Mouse (Mus musculus): ENCODE results near the gene Nptn.
"Not testable (repeated sequence)": the region's sequence is repeated elsewhere in the genome, so short reads cannot be mapped to it uniquely, and the experiment has no call there.

Nptn gene

DNA sequence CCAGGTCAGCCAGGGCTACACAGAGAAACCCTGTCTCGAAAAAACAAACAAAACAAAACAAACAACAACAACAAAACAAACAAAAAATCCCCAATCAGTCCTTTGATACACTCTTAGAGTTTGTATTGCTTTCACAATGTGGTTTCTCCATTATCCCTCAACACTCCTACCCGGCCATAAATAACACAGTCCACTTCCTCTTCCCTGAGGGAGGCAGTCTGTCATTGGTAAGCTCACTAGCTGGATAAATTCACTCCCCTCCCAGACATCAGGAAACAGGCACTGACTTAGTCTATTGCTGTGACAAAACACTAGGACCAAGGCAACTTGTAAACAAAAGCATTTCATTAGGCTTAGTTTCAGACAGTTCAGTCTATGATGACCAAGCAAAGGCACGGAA lies 21.8 kb upstream of the Nptn start:
- DNase-seq (ENCODE audit: low spot score), result no peak

DNA sequence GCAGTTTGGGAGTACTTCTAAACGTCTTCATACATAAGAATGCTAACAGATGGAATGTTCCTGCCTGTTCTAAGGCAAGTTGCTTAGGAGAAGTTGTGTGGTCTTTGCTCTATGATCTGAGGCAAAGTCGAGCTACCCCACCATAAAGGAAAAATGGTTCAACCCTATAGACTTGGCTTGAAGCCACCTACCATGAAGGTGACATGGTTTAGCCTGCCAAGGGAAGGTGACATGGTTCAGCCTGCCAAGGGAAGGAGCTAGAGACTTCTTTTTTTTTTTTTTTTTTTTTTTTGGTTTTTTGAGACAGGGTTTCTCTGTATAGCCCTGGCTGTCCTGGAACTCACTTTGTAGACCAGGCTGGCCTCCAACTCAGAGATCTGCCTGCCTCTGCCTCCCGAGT lies 16.1 kb upstream of the Nptn start:
- DNase-seq (ENCODE audit: low spot score), result not testable (repeated sequence)

DNA sequence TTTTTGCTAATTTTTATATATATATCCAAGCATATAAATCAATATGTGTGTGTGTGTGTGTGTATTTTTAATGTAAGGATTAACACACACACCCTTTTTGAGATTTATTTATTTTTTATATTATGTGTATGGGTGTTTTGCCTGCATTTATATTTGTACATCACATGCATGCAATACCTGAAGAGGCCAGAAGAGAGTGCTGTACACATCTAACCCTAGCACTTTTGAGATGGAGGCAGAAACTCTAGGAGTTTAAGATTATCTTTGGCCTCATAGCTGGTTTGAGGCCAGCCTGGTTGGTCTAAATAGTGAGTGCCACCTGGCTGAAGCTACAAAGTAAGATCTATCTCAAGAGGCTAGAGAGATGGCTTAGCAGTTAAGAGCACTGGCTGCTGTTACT lies 14.4 kb upstream of the Nptn start:
- DNase-seq (ENCODE audit: low spot score), result no peak

DNA sequence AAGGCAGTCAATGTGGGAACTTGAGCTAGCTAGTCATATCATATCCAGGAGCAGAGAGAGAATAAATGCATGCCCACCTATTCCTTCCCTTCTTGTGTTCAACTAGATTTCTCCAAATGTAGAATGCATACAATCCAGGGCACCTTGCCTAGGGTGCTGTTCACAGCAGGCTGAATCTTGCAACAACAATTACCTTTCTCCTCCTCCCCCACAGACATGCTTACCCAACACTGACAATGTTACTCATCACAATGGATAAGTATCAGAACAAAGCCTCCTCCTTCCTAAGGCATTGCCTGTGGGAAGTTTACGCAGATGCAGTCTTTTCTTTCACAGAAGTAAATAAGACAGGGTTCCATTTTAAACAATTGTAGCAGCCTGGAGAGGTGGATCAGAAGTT lies 11.0 kb upstream of the Nptn start:
- DNase-seq (ENCODE audit: low spot score), result no peak

DNA sequence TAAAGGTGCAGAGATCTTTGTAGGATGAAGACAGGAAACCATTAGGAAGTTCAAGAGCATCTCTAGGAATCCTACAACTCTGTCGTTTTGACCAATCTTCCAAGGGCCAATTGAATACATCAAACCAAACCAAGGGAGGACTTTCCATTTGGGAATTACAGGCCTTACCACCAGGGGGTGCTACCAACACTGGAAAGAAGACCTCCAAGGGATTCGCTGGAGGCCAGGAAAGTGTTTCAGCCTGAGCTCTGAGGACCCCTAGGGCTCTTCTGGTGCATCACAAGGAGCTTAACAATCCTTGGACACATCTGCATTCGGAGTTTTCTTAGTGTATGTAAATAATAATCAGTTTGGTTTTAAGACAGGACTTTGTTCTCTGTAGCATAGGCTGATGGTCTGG lies 3.4 kb upstream of the Nptn start:
- peak; percentile 86 for DNase-seq (ENCODE audit: low spot score)

DNA sequence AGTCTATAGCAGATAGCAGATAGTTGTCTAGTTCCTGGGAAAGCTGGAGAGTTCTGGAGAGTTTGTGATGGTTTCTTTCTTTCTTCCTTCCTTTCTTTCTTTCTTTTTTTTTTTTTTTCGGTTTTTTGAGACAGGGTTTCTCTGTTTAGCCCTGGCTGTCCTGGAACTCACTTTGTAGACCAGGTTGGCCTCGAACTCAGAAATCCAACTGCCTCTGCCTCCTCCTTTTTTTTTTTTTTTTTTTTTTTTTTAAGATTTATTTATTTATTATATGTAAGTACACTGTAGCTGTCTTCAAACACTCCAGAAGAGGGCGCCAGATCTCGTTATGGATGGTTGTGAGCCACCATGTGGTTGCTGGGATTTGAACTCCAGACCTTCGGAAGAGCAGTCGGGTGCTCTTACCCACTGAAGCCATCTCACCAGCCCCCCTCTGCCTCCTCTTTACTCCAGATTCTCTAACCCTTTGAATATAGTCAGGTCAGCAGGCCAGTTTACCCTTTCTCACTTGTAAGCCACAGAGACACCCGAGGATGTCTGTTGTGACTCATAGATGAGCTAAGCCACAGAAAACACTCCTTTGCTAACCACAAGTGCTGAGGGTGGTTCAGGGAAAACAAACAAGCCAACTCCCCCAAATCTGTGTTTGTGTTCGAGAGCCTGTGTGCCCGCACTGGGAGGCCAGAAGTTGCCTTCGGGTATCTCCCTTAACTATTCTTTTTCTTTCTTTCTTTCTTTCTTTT lies 1.4 kb upstream of the Nptn start:
- DNase-seq (ENCODE audit: low spot score), result not testable (repeated sequence)

DNA sequence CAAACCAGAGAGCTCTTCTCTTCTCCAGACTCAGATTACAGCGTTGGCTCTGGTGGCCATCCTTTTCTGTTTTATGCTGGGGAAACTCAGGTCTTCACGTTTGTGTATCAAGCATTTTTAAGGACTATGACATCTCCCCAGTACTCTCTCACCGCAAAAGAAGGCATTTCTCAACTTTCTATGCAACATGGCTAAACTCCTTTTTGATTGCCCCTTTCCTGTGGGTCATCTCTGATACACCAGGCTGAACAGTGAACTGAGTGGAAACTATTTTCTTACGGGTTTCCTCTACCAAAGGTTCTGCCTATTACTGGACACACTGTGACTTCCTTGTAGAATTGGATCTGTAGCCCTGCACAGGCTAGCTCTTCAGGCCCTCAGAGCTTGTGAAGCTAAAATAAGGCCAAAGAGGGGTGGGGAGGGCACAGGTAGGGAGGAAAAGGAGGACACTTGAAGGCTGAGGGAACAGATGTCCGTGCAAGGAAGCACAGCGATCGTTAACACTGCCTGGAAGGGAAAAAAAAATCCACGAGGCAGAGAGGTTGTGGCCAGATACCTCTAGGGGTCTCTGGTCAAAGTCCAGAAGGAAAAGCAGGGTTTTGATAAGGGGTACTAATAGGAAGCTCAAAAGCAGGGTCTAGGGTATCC lies 633 bp upstream of the Nptn start:
- no peak for DNase-seq (ENCODE audit: low spot score)

DNA sequence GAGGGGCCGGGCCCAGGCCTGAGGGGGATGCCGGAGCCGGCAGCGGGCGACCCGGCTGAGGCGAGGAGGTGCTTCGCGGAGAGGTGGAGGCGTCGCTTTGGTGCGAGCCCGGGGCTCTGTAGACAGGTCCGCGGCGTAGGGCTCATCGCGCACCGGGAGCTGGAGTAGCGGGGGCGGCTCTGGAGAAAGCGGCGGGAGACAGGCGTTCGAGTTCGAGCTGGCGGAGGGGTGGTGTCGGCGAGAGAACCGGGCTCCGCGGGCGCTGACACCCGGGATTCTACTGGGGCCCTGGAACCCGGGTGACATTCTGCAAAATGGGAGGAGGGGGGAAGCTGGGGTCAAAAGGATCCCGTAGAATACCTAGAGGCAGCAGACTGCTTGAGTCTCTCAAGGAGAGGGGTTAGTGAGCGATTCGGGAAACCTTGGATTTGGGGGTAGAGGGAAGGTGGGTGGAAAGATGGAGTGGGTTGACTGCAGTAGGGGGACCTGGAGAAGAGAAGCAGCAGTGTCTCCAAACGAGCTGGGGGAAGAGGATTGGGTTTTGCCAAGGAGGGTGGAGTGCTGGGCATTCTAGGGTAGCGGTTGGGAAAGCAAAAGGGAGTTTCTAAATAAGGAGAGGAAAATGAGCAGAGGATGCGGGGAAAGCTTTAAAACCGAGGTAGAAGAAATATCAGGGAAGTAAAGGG lies 684 bp downstream of the Nptn start:
- no peak for DNase-seq (ENCODE audit: low spot score)

DNA sequence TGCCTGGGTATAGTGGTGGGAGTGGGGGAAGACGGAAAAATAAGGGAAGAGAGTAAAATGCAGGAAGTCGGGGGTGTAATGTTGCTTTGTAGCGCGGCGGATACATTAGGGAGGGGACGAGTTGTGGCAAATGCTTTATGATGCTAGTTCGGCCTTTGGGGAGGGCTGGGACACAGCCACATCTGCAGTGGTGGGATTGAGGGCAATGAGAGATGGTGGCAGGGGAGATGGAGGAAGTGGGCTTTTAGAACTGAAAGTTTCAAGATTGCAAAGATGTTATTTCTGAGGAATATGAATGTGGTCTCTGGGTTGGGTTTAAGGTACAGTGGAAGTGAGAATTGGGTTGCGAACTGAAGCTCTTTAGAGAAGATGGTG lies 1.2 kb downstream of the Nptn start:
- no peak for DNase-seq (ENCODE audit: low spot score)

DNA sequence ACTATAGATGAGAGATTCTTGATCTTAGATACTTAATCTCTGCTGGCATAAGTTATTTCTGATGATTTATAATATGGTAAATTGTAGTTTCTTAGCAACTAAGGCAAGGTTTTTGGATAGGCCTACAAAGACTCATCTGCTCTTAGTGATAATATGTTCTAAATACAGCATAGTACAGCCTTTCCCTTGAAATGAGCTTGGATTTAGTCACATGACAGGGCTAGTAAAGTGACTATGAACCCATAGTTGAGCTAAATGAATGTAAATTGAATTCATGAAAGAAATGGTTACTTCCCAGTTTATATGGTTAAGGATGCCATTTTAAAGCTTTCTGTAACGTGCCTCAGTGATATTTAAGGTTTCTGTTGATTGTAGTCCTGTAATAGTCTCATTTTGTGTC lies 2.3 kb downstream of the Nptn start:
- DNase-seq (ENCODE audit: low spot score), result no peak

DNA sequence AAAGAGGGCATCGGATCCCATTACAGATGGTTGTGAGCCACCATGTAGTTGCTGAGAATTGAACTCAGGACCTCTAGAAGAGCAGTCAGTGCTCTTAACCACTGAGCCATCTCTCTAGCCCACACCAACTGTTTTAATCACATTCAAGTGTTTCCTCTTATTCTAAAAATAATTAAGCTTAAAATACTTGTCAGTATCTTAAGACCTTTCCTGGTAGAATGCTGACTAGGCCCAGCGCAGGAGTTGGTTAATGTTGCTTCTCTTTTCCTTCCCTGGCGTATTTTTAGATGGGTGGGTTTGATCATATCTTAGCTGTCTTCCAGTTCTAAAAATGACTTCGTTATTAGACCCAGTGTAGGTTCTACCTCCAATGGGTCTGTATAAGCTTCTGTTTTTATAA lies 6.6 kb downstream of the Nptn start:
- DNase-seq (ENCODE audit: low spot score), result no peak

DNA sequence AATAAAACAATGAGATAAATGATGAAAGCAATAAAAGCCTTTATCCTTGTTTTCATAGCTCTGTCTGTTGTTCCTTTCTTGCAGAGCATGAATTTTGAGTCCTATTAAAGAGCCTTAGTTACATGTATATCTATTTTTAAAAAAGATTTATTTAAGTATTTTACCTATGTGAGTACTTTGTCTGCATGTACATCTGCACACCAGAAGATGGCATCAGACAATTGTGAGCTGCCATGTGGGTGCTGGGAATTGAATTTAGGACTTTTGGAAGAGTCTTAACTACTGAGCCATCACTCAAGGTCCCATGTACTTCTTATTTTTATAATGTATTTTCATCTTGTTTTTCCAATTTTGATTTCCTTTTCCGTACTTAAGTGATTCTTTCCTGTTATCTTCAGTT lies 13.3 kb downstream of the Nptn start:
- DNase-seq (ENCODE audit: low spot score), result no peak

DNA sequence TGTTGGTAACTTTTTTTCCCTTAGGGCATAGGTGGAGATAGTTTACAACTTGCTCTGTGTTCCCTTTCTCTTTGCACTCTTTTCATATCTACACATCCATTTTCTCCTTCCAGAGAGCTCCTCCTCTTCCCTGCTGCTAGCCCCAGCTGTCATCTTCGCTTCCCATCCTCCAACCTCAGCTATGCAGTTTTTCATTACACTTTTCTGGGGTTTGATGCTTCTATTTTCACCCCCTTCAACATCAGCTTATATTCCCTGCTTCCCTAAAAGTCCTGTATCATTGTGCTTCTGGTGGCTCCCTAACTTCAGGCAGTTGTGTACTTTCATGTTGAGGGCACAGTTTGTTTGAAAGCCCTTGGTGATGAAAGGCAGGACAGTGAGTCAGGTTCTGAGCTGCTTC lies 31.8 kb downstream of the Nptn start:
- DNase-seq (ENCODE audit: low spot score), result no peak

DNA sequence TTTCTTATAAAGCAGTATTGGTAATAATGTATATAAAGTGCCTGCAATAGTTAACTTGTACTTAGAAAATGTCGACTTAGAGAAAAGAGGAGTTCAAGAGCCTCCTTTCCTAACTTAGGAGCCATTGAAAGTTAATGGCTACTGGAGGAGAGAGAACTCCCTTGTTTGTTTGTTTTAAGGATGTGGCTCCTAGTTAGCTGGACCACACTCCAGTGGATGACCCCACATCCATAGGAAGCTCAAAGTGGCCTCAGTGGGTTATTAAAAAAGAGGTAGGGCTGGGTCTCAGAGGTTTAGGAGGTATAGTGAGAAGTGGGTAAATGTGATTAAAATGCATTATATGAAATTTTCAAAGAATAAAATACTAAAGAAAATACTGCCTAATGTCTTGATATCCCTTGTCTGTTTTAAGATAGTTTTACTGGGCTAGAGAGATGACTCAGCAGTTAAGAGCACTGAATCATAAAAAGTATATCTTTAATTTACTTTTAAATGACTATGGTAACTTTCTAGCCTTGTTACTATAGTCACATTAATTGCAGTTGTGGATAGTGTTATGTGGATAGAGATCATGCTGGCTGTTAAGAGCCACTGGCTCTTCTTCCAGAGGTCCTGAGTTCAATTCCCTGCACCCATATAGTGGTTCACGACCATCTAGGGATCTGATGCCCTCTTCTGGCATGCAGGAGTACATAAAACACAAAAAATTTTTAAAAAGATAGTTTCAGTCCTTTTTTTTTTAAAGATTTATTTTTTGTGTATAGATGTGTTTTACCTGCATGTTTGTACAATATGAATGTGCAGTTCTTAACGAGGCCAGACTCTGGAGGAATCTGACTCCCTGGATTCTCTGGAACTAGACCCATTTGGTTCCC lies 33.3 kb downstream of the Nptn start:
- no peak for DNase-seq (ENCODE audit: low spot score)

DNA sequence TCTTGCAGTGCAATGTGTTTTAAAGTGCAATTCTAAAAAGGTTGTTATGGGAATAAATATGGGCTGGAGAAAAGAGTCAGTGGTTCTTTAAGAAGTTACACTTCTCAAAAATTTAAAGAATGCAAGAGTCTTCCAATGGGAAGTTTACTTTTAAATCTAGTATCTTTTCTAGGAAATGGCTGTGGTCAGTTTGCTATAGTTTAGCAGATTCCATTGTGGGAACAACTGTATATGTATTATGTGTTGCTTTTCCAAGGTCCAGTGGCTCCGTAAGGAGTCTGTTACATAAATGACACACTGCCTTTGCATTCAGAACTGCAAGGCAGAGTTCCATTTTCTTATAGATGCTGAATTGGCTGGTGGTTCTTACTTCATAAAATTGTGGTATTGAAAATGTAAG lies 41.0 kb downstream of the Nptn start:
- no peak for DNase-seq (ENCODE audit: low spot score)

DNA sequence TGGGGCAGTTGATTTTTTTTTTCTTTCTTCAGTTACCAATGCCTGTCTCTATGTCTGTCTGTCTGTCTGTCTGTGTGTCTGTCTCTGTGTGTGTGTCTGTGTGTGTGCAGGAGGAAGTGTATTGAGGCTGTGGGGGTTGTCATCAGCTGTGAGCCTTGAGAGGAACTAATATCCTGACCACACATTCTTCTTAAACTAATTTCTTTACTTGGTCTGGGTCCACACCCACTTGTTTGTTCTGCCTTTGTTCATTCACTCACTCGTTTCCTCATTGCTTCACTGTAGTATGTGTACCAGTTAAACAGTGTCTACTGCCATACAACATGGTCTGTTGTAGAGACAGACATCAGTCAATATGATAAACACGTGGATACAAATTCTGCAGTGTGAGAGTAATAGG lies 45.2 kb downstream of the Nptn start:
- no peak for DNase-seq (ENCODE audit: low spot score)

DNA sequence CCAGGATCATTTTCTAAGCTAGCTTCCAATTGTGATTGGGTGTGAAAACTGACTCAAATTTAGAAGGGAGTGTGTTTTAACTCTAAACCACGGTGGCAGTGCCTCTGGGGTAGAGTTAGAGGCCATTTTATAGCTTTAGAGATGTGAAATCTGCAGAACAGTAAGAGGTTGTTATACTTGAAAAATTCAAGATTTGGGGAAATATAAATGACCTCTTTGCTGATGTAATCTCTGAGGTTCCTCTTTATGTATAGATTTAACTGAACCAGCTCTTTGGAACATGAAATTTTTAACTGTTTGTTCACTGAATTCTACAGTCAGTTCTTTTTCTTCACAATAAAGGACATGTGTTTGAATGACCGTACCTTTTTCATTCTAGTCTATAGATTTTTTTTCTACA lies 48.4 kb downstream of the Nptn start:
- no peak for DNase-seq (ENCODE audit: low spot score)

DNA sequence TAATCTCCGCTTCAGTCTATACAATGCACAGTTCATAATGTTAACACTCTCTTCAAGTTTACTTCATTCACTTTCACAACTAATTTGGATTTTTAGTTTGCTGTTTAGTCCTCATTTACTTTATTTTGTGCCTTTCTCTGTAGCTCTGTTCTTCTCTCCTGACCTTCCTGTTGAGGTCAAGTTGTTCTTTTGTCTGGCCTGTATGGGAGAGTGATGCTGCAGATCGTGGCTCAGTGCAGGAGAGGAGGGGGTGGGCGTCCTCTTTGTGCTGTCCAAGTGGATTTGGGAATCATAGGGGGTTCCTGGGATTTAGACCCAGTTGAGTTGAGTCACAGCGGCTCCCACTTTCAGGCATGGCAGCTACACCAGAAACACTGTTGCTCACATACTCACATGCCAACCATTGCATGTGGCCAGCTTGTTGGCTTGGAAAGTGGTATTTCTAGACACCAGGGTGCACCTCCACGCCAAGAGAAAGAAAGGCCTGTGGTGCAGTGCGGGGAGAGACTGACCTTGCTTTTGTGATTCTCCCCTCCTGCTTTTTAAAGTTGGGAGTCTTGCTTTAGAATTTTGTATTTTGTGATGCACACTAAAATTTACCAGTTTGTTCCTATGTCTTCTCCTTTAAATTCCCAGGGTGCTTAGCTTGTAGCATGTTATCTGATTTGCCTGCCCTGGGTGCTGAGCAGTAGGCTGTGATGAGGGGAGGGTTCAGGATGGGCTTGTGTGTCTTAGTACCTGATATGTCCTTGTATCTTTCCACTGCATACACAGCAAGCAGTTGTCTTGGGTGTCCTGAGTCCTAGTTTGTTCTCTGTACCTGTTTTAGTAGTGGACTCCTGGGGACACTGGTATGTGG lies 66.6 kb downstream of the Nptn start:
- no peak for DNase-seq (ENCODE audit: low spot score)

DNA sequence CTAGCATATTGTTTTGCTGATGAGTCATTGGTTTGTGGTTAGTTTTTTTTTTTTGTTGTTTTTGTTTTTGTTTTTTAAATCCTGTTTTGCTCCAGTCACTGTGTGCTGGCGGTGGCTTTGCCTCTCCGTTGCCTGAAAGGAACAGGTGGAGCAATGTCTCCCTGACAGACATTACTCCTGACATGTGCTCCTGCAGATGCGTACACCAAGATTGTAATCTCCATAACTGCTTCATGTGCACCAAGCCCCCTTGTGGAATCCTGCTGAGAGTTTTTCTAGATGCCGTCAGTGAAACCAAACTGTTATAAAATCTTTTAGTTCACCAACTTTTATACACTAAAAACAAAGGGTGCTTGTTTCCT lies 67.2 kb downstream of the Nptn start:
- DNase-seq (ENCODE audit: low spot score), result no peak

DNA sequence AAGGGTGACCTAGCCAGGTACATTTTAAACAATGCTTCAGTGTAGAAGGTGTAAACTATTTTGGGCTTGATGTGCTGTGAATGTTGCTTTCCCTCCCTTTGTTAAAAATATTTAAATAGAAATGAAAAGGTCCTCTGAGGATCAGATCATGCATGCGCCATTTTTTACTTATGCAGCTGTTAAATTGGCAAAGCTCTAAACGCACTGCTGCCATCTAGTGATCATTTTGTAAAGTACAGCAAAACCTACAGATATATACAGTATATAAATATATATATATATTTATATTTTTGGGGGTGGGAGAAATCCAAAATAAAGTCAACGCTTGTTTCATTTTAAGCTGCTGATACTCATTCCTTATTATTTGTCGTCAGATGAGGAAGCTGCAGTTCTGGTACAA lies 70.0 kb downstream of the Nptn start:
- DNase-seq (ENCODE audit: low spot score), result peak; percentile 57

DNA sequence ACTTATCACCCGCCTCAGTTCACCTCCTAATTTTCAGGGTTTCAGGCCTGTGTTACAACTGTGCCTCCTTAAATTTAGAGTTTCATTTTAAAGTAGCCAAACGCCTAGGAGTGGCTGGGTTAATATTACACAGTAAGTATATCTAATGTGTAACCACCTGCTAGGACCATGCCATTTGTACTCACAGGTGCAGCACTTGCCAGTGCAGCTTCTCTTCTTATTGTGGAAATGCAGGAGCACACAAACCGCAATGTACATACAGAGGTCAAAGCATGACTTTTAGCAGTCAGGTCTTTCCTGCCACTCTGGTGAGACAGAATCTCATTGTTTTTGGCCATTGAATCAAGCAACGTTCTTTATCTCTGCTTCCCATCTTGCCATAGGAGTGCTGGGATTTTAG lies 72.5 kb downstream of the Nptn start:
- DNase-seq (ENCODE audit: low spot score), result no peak

DNA sequence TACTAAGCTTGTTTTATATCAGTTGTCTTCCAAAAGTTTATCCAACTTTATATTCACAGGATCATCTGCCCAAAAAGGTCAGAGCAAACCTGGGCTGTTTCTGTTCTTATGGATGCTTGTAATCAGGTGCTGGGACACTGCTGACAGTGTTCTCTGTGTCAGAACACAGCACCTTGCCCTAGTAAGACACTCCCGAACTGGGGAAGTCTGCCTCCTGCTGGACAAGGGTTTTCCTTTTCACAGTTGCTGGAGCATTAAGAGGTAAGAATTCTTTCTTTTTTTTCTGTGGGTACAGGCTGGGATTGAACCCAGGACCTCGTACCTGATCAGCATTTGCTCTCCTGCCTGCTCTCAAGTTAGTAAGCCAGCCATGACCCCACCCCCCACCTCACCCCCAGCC lies 74.4 kb downstream of the Nptn start:
- DNase-seq (ENCODE audit: low spot score), result no peak
